Mouse (Mus musculus): ENCODE measurements around the gene Kdm5b. TPM values are rescaled to one million over a fixed set of nuclear protein-coding genes. Genes with fewer than 3 reads are reported as not detected.

Kdm5b gene
- polyA plus RNA-seq, 1 experiment from 2014 or later = 32.9 TPM

DNA sequence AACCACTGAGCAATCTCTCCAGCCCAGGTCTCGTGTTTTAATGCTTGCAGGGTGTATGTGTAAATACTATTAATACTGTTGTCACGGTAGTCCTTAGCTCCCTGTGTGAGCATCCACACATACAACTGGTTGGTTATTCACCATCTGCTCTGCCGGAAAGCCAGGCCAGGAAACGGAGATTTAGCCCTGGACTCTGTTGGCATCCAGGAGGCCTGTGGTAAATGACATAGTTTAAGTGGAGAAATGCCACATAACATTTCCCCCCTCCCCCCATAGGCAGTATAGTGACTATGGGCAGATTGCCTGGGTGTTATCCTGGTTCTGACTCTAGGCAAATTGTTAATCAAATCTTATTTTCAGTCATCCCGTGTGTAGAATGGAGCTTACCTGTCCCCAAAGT, 90.8 kb downstream of the Kdm5b start:
- peaks cover 4% of the 10 kb centered on the region; the same call in 1 of the 2 replicates for H3K4me1 ChIP-seq (replicated peaks; ENCODE audit: control insufficient read depth, insufficient read depth, low read length)
- H3K36me3 ChIP-seq (ENCODE audit: control insufficient read depth, insufficient read depth, low read length) = no peaks in the 10 kb centered on the region
- H3K9me3 ChIP-seq (ENCODE audit: control insufficient read depth, low read length) = no peaks in the 10 kb centered on the region
- 86% methylated on average over 5 of the region's 5 CpGs for WGBS
- DNase-seq (ENCODE audit: low spot score) = no peak
- no peak overlapping the region for H3K27ac ChIP-seq (ENCODE audit: low read depth, low read length)
- no peak overlapping the region for H3K9ac ChIP-seq (ENCODE audit: low read depth, low read length)
- no peak overlapping the region for H3K4me3 ChIP-seq (ENCODE audit: low read depth, low read length)
- no peak overlapping the region for H3K4me2 ChIP-seq
- peaks cover 51% of the 10 kb centered on the region for H3K27me3 ChIP-seq (replicated peaks; ENCODE audit: control insufficient read depth, insufficient read depth, low read length)
- no peak for ATAC-seq (replicated peaks; ENCODE audit: low FRiP score)

DNA sequence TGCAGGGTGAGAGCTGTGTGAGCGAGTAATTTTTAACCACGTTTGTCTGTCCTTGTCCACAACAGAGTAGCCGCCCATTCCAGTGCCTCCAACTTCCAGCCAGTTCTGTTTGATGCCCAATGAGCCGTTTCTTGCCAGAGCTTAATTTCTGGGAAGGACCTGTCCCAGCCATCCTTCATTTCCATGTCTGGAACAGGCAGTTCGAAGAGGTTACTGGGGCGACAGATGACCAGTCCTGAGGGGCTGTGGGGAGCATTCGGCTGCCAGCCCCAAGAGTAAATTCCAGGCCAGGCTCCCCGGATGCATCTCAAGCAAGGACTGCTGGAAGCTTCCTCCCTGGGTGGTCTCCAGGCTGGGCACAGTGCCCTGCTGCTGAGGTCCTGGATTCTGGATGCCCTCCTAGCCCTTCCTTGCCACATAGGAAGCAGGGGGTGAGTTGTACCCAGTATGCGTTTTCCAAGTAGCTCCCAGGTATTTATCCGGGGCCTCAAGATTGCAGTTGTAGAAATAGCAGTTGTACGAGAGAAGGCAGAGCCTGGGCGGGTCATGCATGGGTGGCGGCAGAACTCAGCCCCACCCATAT, 91.4 kb downstream of the Kdm5b start:
- no peak for ATAC-seq (replicated peaks; ENCODE audit: low FRiP score)
- H3K36me3 ChIP-seq (ENCODE audit: control insufficient read depth, insufficient read depth, low read length) = no peaks in the 10 kb centered on the region
- H3K27me3 ChIP-seq (replicated peaks; ENCODE audit: control insufficient read depth, insufficient read depth, low read length) = peaks cover 45% of the 10 kb centered on the region
- H3K27ac ChIP-seq (ENCODE audit: low read depth, low read length) = no peak overlapping the region
- no peaks in the 10 kb centered on the region for H3K9me3 ChIP-seq (ENCODE audit: control insufficient read depth, low read length)
- no peak overlapping the region for H3K4me3 ChIP-seq (ENCODE audit: low read depth, low read length)
- 56% methylated on average over 13 of the region's 13 CpGs for WGBS
- H3K9ac ChIP-seq (ENCODE audit: low read depth, low read length) = no peak overlapping the region
- H3K4me2 ChIP-seq = no peak overlapping the region
- no peak for DNase-seq (ENCODE audit: low spot score)
- H3K4me1 ChIP-seq (replicated peaks; ENCODE audit: control insufficient read depth, insufficient read depth, low read length) = peaks cover 4% of the 10 kb centered on the region; the same call in 1 of the 2 replicates

- ATAC-seq (replicated peaks; ENCODE audit: low FRiP score) (no peak), DNase-seq (ENCODE audit: low spot score) (no peak)
- Histone ChIP-seq H3K4me3 (ENCODE audit: low read depth, low read length) (no peak overlapping the region), H3K36me3 (ENCODE audit: control insufficient read depth, insufficient read depth, low read length) (no peaks in the 10 kb centered on the region), H3K27ac (ENCODE audit: low read depth, low read length) (no peak overlapping the region), H3K4me1 (replicated peaks; ENCODE audit: control insufficient read depth, insufficient read depth, low read length) (peaks cover 2% of the 10 kb centered on the region; the same call in 1 of the 2 replicates), H3K27me3 (replicated peaks; ENCODE audit: control insufficient read depth, insufficient read depth, low read length) (peaks cover 40% of the 10 kb centered on the region), H3K4me2 (no peak overlapping the region), H3K9me3 (ENCODE audit: control insufficient read depth, low read length) (no peaks in the 10 kb centered on the region), H3K9ac (ENCODE audit: low read depth, low read length) (no peak overlapping the region)
- WGBS = 52% methylated on average over 4 of the region's 4 CpGs
These were observed 92.0 kb downstream of the Kdm5b start for GRCm38 (mm10) chr1:134651851-134652398.

GRCm38 (mm10) chr1:134653603-134654257, 93.8 kb downstream of the Kdm5b start:
- Histone ChIP-seq H3K27me3 (replicated peaks; ENCODE audit: control insufficient read depth, insufficient read depth, low read length) (peaks cover 22% of the 10 kb centered on the region), H3K4me1 (replicated peaks; ENCODE audit: control insufficient read depth, insufficient read depth, low read length) (no peaks in the 10 kb centered on the region), H3K4me3 (ENCODE audit: low read depth, low read length) (no peak overlapping the region), H3K4me2 (no peak overlapping the region), H3K36me3 (ENCODE audit: control insufficient read depth, insufficient read depth, low read length) (no peaks in the 10 kb centered on the region), H3K9me3 (ENCODE audit: control insufficient read depth, low read length) (no peaks in the 10 kb centered on the region), H3K27ac (ENCODE audit: low read depth, low read length) (no peak overlapping the region), H3K9ac (ENCODE audit: low read depth, low read length) (no peak overlapping the region)
- WGBS = 25% methylated on average over 10 of the region's 10 CpGs
- DNase-seq (ENCODE audit: low spot score) (no peak), ATAC-seq (replicated peaks; ENCODE audit: low FRiP score) (no peak)

GRCm38 (mm10) chr1:134658841-134659240, 98.9 kb downstream of the Kdm5b start:
- H3K4me1 ChIP-seq (replicated peaks; ENCODE audit: control insufficient read depth, insufficient read depth, low read length) = no peaks in the 10 kb centered on the region
- H3K27ac ChIP-seq (ENCODE audit: low read depth, low read length) = no peak overlapping the region
- ATAC-seq (replicated peaks; ENCODE audit: low FRiP score) (no peak), DNase-seq (ENCODE audit: low spot score) (no peak)
- peaks cover 7% of the 10 kb centered on the region for H3K27me3 ChIP-seq (replicated peaks; ENCODE audit: control insufficient read depth, insufficient read depth, low read length)
- no peak overlapping the region for H3K9ac ChIP-seq (ENCODE audit: low read depth, low read length)
- no peak overlapping the region for H3K4me3 ChIP-seq (ENCODE audit: low read depth, low read length)
- 61% methylated on average over 7 of the region's 7 CpGs for WGBS
- no peaks in the 10 kb centered on the region for H3K9me3 ChIP-seq (ENCODE audit: control insufficient read depth, low read length)
- no peaks in the 10 kb centered on the region for H3K36me3 ChIP-seq (ENCODE audit: control insufficient read depth, insufficient read depth, low read length)
- H3K4me2 ChIP-seq = no peak overlapping the region

GRCm38 (mm10) chr1:134660163-134660562, 100.2 kb downstream of the Kdm5b start:
- no peak overlapping the region for H3K4me3 ChIP-seq (ENCODE audit: low read depth, low read length)
- no peak for DNase-seq (ENCODE audit: low spot score)
- H3K27ac ChIP-seq (ENCODE audit: low read depth, low read length) = no peak overlapping the region
- H3K4me1 ChIP-seq (replicated peaks; ENCODE audit: control insufficient read depth, insufficient read depth, low read length) = no peaks in the 10 kb centered on the region
- H3K4me2 ChIP-seq = no peak overlapping the region
- no peaks in the 10 kb centered on the region for H3K9me3 ChIP-seq (ENCODE audit: control insufficient read depth, low read length)
- no peak overlapping the region for H3K9ac ChIP-seq (ENCODE audit: low read depth, low read length)
- 53% methylated on average over 7 of the region's 7 CpGs for WGBS
- no peak for ATAC-seq (replicated peaks; ENCODE audit: low FRiP score)
- H3K36me3 ChIP-seq (ENCODE audit: control insufficient read depth, insufficient read depth, low read length) = no peaks in the 10 kb centered on the region
- H3K27me3 ChIP-seq (replicated peaks; ENCODE audit: control insufficient read depth, insufficient read depth, low read length) = no peaks in the 10 kb centered on the region; the same call in 1 of the 2 replicates

DNA sequence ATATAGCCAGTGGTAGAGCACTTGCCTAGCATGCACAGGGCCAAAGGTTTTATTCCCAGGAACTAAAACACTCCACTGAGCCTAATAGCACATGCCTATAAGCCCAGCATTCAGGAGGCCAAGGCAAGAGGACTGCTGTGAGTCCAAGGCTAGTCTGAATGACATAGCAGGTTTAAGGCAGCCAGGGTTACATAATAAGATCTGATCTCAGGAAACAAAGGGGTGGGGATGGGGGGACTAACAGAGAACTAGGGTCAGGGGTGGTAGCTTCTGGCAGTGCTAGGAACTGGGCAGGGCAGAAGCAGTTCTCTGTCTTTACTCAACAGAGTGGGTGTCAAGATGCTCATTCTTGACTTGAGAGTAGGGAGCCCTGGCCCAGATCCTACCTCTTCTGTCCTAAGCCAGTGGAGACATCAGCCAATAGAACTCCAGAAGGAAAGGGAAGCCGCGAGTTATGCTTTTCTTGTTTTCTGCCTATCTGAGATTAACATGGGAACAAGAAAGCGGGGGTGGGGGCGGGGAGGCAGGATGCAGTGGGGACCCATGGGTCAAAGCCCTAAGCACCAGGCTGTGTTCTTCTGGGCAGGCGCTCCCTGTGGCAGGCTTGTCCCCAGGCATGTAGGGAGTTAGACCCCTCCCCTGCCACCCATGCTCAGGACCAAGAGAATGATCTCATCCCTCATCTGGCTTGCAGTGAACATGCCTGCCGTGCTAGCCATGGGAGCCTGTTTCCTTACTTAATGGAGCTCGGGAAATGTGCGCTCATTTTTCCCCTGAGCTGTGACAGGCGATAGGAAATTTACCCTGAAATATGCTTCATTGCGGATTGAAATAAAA, 111.5 kb downstream of the Kdm5b start:
- H3K4me2 ChIP-seq = no peak overlapping the region
- H3K27ac ChIP-seq (ENCODE audit: low read depth, low read length) = no peak overlapping the region
- no peaks in the 10 kb centered on the region for H3K9me3 ChIP-seq (ENCODE audit: control insufficient read depth, low read length)
- H3K36me3 ChIP-seq (ENCODE audit: control insufficient read depth, insufficient read depth, low read length) = no peaks in the 10 kb centered on the region
- H3K4me3 ChIP-seq (ENCODE audit: low read depth, low read length) = no peak overlapping the region
- WGBS = 72% methylated on average over 10 of the region's 10 CpGs
- no peaks in the 10 kb centered on the region; the same call in 1 of the 2 replicates for H3K27me3 ChIP-seq (replicated peaks; ENCODE audit: control insufficient read depth, insufficient read depth, low read length)
- ATAC-seq (replicated peaks; ENCODE audit: low FRiP score) = no peak
- H3K9ac ChIP-seq (ENCODE audit: low read depth, low read length) = no peak overlapping the region
- no peaks in the 10 kb centered on the region for H3K4me1 ChIP-seq (replicated peaks; ENCODE audit: control insufficient read depth, insufficient read depth, low read length)
- no peak for DNase-seq (ENCODE audit: low spot score)

- Histone ChIP-seq H3K4me3 (ENCODE audit: low read depth, low read length) (no peak overlapping the region), H3K9ac (ENCODE audit: low read depth, low read length) (no peak overlapping the region), H3K4me1 (replicated peaks; ENCODE audit: control insufficient read depth, insufficient read depth, low read length) (no peaks in the 10 kb centered on the region), H3K4me2 (no peak overlapping the region), H3K27me3 (replicated peaks; ENCODE audit: control insufficient read depth, insufficient read depth, low read length) (no peaks in the 10 kb centered on the region; the same call in 1 of the 2 replicates), H3K27ac (ENCODE audit: low read depth, low read length) (no peak overlapping the region), H3K36me3 (ENCODE audit: control insufficient read depth, insufficient read depth, low read length) (no peaks in the 10 kb centered on the region), H3K9me3 (ENCODE audit: control insufficient read depth, low read length) (no peaks in the 10 kb centered on the region)
- 7% methylated on average over 1 of the region's 1 CpGs for WGBS
- DNase-seq (ENCODE audit: low spot score) = no peak
- ATAC-seq (replicated peaks; ENCODE audit: low FRiP score) = no peak
These were observed 114.3 kb downstream of the Kdm5b start for GRCm38 (mm10) chr1:134674312-134674711.
